Mouse (Mus musculus): Measurements from ENCODE around the gene Bmp10.

GRCm38 (mm10) chr6:87451016-87451415, 22.2 kb downstream of the Bmp10 start:
- TF ChIP-seq CTCF (IDR thresholded peaks at IDR 0.05; ENCODE audit: insufficient read depth, low read depth, low read length) (no peak), POLR2A (IDR thresholded peaks at IDR 0.05; ENCODE audit: insufficient read depth, low read depth, low read length) (no peak)
